Mouse (Mus musculus): Measurements from ENCODE around the gene Vamp3.

GRCm38 (mm10) chr4:151044037-151044943 is 13.5 kb downstream of the Vamp3 start, which contains the start of gene Per3:
- no peak for TF ChIP-seq TAL1 (IDR thresholded peaks at IDR 0.05; ENCODE audit: low read length)
- no peak for TF ChIP-seq GATA1 (IDR thresholded peaks at IDR 0.05; ENCODE audit: low read length)
